Mouse (Mus musculus): ENCODE measurements around the gene Olfr1484. TPM values are rescaled to one million over a fixed set of nuclear protein-coding genes. Genes with fewer than 3 reads are reported as not detected.

Olfr1484 gene
- not detected in 2 replicates for polyA plus RNA-seq (2021; fragmentation: Nextera tagmentation)
- long read RNA-seq, experiment 1, result 0 reads
- long read RNA-seq, experiment 2, result 0 reads

GRCm38 (mm10) chr19:13583211-13583610 lies at the start of gene Olfr1484:
TSS of gene Olfr1484 (plus strand) at chr19:13583511.

GRCm38 (mm10) chr19:13617075-13617474 lies 33.8 kb downstream of the Olfr1484 start, which contains the start of gene Olfr1487:
TSS of gene Olfr1487 (plus strand) at chr19:13617375.

DNA sequence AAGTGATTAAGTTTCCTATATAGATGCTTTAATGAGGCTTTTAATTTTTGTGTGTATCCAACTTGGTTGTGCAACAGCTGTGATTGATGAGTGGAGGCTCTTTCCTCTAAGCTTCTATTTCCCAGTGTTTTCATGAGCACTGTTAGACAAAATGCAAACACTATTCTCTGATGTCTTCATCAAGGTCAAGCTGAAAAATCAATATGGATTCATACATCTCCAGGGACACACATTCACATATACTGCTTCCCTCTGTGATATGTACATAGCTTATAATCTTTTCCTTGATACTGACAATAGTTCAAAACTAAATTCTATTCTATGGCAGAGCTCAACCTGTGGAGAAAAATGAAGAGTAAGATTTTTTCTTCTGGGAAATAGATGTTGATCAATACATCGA lies 48.0 kb downstream of the Olfr1484 start, which contains the start of gene Olfr1489:
Gene Olfr1489 (plus strand): TSS at position 301 of the 400 bp plus-strand sequence.

Small RNA genes within 50 kb of the gene (microRNA-seq; reads per million reads assigned to microRNA genes)
- gene Gm22323 (not detected), gene Gm23931 (not detected)

Other genes starting within 250 kb of the Olfr1484 start
- not detected in 2 replicates for gene Olfr1466, start 244.6 kb upstream of the Olfr1484 start, polyA plus RNA-seq (2021; fragmentation: Nextera tagmentation)
- gene Olfr1467, start 221.3 kb upstream of the Olfr1484 start, polyA plus RNA-seq (2021; fragmentation: Nextera tagmentation), result not detected in 2 replicates
- not detected in 2 replicates for gene Olfr1469, start 175.7 kb upstream of the Olfr1484 start, polyA plus RNA-seq (2021; fragmentation: Nextera tagmentation)
- gene Olfr1471, start 140.1 kb upstream of the Olfr1484 start, polyA plus RNA-seq (2021; fragmentation: Nextera tagmentation), result not detected in 2 replicates
- not detected in 2 replicates for gene Olfr1472, start 127.4 kb upstream of the Olfr1484 start, polyA plus RNA-seq (2021; fragmentation: Nextera tagmentation)
- gene Olfr1474, start 113.9 kb upstream of the Olfr1484 start, polyA plus RNA-seq (2021; fragmentation: Nextera tagmentation), result not detected in 2 replicates
- not detected in 2 replicates for gene Olfr1475, start 103.3 kb upstream of the Olfr1484 start, polyA plus RNA-seq (2021; fragmentation: Nextera tagmentation)
- not detected in 2 replicates for gene Olfr1477, start 83.0 kb upstream of the Olfr1484 start, polyA plus RNA-seq (2021; fragmentation: Nextera tagmentation)
- gene Olfr1480, start 55.6 kb upstream of the Olfr1484 start, polyA plus RNA-seq (2021; fragmentation: Nextera tagmentation), result not detected in 2 replicates
- not detected in 2 replicates for gene Olfr1487, start 33.9 kb downstream of the Olfr1484 start, polyA plus RNA-seq (2021; fragmentation: Nextera tagmentation)
- gene Olfr1489, start 48.1 kb downstream of the Olfr1484 start, polyA plus RNA-seq (2021; fragmentation: Nextera tagmentation), result not detected in 2 replicates
- gene Olfr1490, start 67.6 kb downstream of the Olfr1484 start, polyA plus RNA-seq (2021; fragmentation: Nextera tagmentation), result not detected in 2 replicates
- gene Olfr1491, start 113.8 kb downstream of the Olfr1484 start, polyA plus RNA-seq (2021; fragmentation: Nextera tagmentation), result not detected in 2 replicates
- not detected in 2 replicates for gene Olfr1493-ps1, start 139.8 kb downstream of the Olfr1484 start, polyA plus RNA-seq (2021; fragmentation: Nextera tagmentation)
- gene Olfr1494, start 156.2 kb downstream of the Olfr1484 start, polyA plus RNA-seq (2021; fragmentation: Nextera tagmentation), result not detected in 2 replicates
- gene Olfr1495, start 181.1 kb downstream of the Olfr1484 start, polyA plus RNA-seq (2021; fragmentation: Nextera tagmentation), result not detected in 2 replicates
- not detected in 2 replicates for gene Olfr1496, start 194.4 kb downstream of the Olfr1484 start, polyA plus RNA-seq (2021; fragmentation: Nextera tagmentation)
- not detected in 2 replicates for gene Olfr1497, start 214.7 kb downstream of the Olfr1484 start, polyA plus RNA-seq (2021; fragmentation: Nextera tagmentation)
- gene Olfr1499, start 235.9 kb downstream of the Olfr1484 start, polyA plus RNA-seq (2021; fragmentation: Nextera tagmentation), result not detected in 2 replicates
- not detected in 2 replicates for gene Olfr1500, start 247.0 kb downstream of the Olfr1484 start, polyA plus RNA-seq (2021; fragmentation: Nextera tagmentation)